Mouse (Mus musculus) gastrocnemius, postnatal 10 days (tissue): Measurements from ENCODE around the gene She. TPM values are rescaled to one million over a fixed set of nuclear protein-coding genes. Genes with fewer than 3 reads are reported as not detected.
"Not testable (repeated sequence)": the region's sequence is repeated elsewhere in the genome, so short reads cannot be mapped to it uniquely, and the experiment has no call there.

Experiments used
- DNase-seq: peaks from one replicate; pipeline ENCODE4 v3.0.0; 2021; ENCODE audit warnings: mixed read lengths
- total RNA-seq, 2 experiments: library from RNA; stranded (reverse); gene quantifications; 2 replicates each; pipeline ENCODE4 v1.2.3; 2021

Gene She
- total RNA-seq, 2 experiments from 2014 or later, result 9.4 to 10.7 TPM

- DNase-seq, result not testable (repeated sequence)
Measured at GRCm38 (mm10) chr3:89863276-89863675, 32.1 kb downstream of the She start.

GRCm38 (mm10) chr3:89863716-89864509 lies 32.7 kb downstream of the She start:
- DNase-seq, result no peak

GRCm38 (mm10) chr3:89865020-89865419 lies 33.9 kb downstream of the She start:
- DNase-seq, result no peak

GRCm38 (mm10) chr3:89865764-89866163 lies 34.6 kb downstream of the She start:
- no peak for DNase-seq

- DNase-seq, result no peak
Measured at GRCm38 (mm10) chr3:89867651-89868050, 36.5 kb downstream of the She start.

- DNase-seq, result peak; percentile 38
Measured at GRCm38 (mm10) chr3:89868357-89868756, 37.2 kb downstream of the She start.

GRCm38 (mm10) chr3:89868956-89869355 lies 37.8 kb downstream of the She start:
- DNase-seq, result no peak

GRCm38 (mm10) chr3:89869556-89869955 lies 38.4 kb downstream of the She start:
- no peak for DNase-seq

- no peak for DNase-seq
Measured at GRCm38 (mm10) chr3:89870472-89871271, 39.5 kb downstream of the She start.

- DNase-seq, result no peak
Measured at GRCm38 (mm10) chr3:89871339-89871914, 40.3 kb downstream of the She start.

- no peak for DNase-seq
Measured at GRCm38 (mm10) chr3:89872209-89872608, 41.0 kb downstream of the She start.

GRCm38 (mm10) chr3:89872684-89873083 lies 41.5 kb downstream of the She start:
- no peak for DNase-seq

- DNase-seq, result no peak
Measured at GRCm38 (mm10) chr3:89874076-89874475, 42.9 kb downstream of the She start.

GRCm38 (mm10) chr3:89875021-89875420 lies 43.9 kb downstream of the She start:
- no peak for DNase-seq

- no peak for DNase-seq
Measured at GRCm38 (mm10) chr3:89875781-89876180, 44.6 kb downstream of the She start.

GRCm38 (mm10) chr3:89876469-89876868 lies 45.3 kb downstream of the She start:
- DNase-seq, result no peak

- DNase-seq, result no peak
Measured at GRCm38 (mm10) chr3:89877129-89877528, 46.0 kb downstream of the She start.

- no peak for DNase-seq
Measured at GRCm38 (mm10) chr3:89878456-89878855, 47.3 kb downstream of the She start.

- no peak for DNase-seq
Measured at GRCm38 (mm10) chr3:89879326-89879725, 48.2 kb downstream of the She start.

GRCm38 (mm10) chr3:89880036-89880851 lies 49.1 kb downstream of the She start:
- no peak for DNase-seq

GRCm38 (mm10) chr3:89882556-89883181 lies 51.5 kb downstream of the She start:
- no peak for DNase-seq

GRCm38 (mm10) chr3:89883582-89884041 lies 52.4 kb downstream of the She start:
- no peak for DNase-seq
